Mouse (Mus musculus) testis, adult 2 months (tissue): Measurements from ENCODE around the gene Rab20.

Source experiments
- CTCF ChIP-seq: fragments of 200-500 bp; IDR thresholded peaks from 2 replicates; pipeline ENCODE4 v1.5.1; 2012; ENCODE audit warnings: low read depth, mild to moderate bottlenecking, inconsistent platforms, low read length, moderate library complexity; ENCODE audit not compliant: control insufficient read depth, insufficient read depth, insufficient replicate concordance
- POLR2A ChIP-seq: fragments of 200-500 bp; IDR thresholded peaks from 2 replicates; pipeline ENCODE4 v1.6.1; 2012; ENCODE audit warnings: low read depth, mild to moderate bottlenecking, inconsistent platforms, low read length, moderate library complexity; ENCODE audit not compliant: control insufficient read depth

DNA sequence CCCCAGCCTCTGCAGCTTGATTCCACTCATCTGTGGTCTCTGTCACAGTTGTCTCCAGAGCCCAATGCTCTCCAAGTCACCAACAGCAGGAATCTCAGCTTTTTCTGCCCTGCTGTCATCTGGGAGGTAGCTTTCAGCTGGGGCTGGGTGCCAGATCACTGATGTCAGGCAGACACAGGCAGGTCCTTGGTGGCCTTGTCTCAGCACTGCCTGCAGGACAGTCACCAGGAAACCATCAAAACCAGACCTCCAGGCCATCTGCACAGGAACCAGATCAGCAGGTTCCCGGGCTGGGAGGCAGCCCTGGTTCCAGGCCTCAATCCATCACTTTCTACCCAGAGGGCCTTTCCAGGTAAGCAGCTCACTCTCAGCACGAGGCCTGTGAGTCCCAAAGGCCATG lies 16.7 kb downstream of the Rab20 start:
- no peak for TF ChIP-seq CTCF
- no peak for TF ChIP-seq POLR2A
